Mouse (Mus musculus) embryonic facial prominence, embryonic 11.5 days (tissue): Measurements from ENCODE around the gene Ergic3. TPM values are rescaled to one million over a fixed set of nuclear protein-coding genes. Genes with fewer than 3 reads are reported as not detected.
A peak's percentile ranks its signal among the peaks of the same experiment; 100 is the strongest.

ENCODE experiments used
- ATAC-seq: fragments of 200-750 bp; cut with Nextera tagmentation; replicated peaks from 2 replicates; pipeline ENCODE4 v1.8.0; 2017; ENCODE audit warnings: low read depth; ENCODE audit not compliant: insufficient number of reproducible peaks, low FRiP score, low TSS enrichment
- DNase-seq: peaks from one replicate; pipeline ENCODE4 v3.0.0-alpha.2; 2015; ENCODE audit warnings: low spot score
- H3K27ac ChIP-seq: fragments of 300-500 bp; sonication (generic); replicated peaks from 2 replicates; pipeline ENCODE4 v1.5.1; 2014; ENCODE audit warnings: mild to moderate bottlenecking, low read depth, low read length, control low read depth
- H3K27me3 ChIP-seq: fragments of 300-500 bp; sonication (generic); 2 replicates; pipeline ENCODE4 v1.6.1; 2014; ENCODE audit warnings: mild to moderate bottlenecking, low read length, moderate library complexity, mixed read lengths; ENCODE audit not compliant: control insufficient read depth, insufficient read depth
- H3K36me3 ChIP-seq: fragments of 300-500 bp; sonication (generic); replicated peaks from 2 replicates; pipeline ENCODE4 v1.6.1; 2014; ENCODE audit warnings: low read depth, mild to moderate bottlenecking, low read length, moderate library complexity, mixed read lengths; ENCODE audit not compliant: control insufficient read depth, insufficient read depth
- H3K4me1 ChIP-seq: fragments of 300-500 bp; sonication (generic); 2 replicates; pipeline ENCODE4 v1.6.1; 2014; ENCODE audit warnings: low read length, mixed read lengths; ENCODE audit not compliant: control insufficient read depth, insufficient read depth
- H3K4me2 ChIP-seq: fragments of 300-500 bp; sonication (generic); 2 replicates; pipeline ENCODE4 v1.6.1; 2014; ENCODE audit warnings: low read depth, mild to moderate bottlenecking, control low read depth, low read length, moderate library complexity
- H3K4me3 ChIP-seq: fragments of 300-500 bp; sonication (generic); 2 replicates; pipeline ENCODE4 v1.5.1; 2014; ENCODE audit warnings: low read depth, low read length, control low read depth
- H3K9ac ChIP-seq: fragments of 300-500 bp; sonication (generic); replicated peaks from 2 replicates; pipeline ENCODE4 v1.6.1; 2014; ENCODE audit warnings: mild to moderate bottlenecking, control low read depth, low read length
- H3K9me3 ChIP-seq: fragments of 300-500 bp; sonication (generic); replicated peaks from 2 replicates; pipeline ENCODE4 v1.6.1; 2016; ENCODE audit warnings: mild to moderate bottlenecking, low read length, inconsistent platforms, mixed read lengths; ENCODE audit not compliant: control insufficient read depth
- WGBS: fragments of 180-500 bp; shearing (Covaris S2); extraction: QIAGEN DNeasy Blood & Tissue Kit; methylation state at CpG from one replicate; pipeline ENCODE4 v1.1.7; 2014; 5-methylcytosine and 5-hydroxymethylcytosine counted together
- polyA plus RNA-seq: library from polyadenylated mRNA; unstranded; fragments of >200 nt; fragmentation: Nextera tagmentation; extraction: Ambion mirVana; gene quantifications from 2 replicates; pipeline ENCODE4 v1.2.1, GENCODE M21; 2014

Gene Ergic3
- polyA plus RNA-seq, 1 experiment from 2014 or later = 175 TPM

DNA sequence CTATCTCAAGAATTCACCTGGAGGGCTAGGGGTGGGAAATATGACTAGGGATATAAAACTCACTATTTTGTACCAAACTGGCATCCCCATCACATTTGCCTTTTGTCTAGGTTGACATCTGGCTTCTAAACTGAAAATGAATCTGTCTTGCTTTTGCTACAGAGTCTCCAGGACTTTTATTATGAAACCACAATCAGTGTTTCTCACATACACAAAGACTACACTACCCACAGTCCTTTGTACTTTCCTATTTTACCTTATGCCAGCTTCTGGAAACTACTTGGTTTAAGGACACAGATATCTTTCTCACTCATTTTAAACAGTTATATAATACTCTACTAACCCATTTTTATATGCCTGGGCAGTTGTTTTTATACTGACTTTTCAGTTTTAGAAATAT lies 17.6 kb downstream of the Ergic3 start:
- no peak overlapping the region for H3K4me3 ChIP-seq
- H3K9me3 ChIP-seq = no peaks in the 10 kb centered on the region
- ATAC-seq (no peak), DNase-seq (no peak)
- H3K27ac ChIP-seq = no peak overlapping the region
- no peaks in the 10 kb centered on the region for H3K4me1 ChIP-seq
- no peaks in the 10 kb centered on the region for H3K36me3 ChIP-seq
- H3K9ac ChIP-seq = no peak overlapping the region
- H3K4me2 ChIP-seq = no peak overlapping the region
- no peaks in the 10 kb centered on the region for H3K27me3 ChIP-seq

DNA sequence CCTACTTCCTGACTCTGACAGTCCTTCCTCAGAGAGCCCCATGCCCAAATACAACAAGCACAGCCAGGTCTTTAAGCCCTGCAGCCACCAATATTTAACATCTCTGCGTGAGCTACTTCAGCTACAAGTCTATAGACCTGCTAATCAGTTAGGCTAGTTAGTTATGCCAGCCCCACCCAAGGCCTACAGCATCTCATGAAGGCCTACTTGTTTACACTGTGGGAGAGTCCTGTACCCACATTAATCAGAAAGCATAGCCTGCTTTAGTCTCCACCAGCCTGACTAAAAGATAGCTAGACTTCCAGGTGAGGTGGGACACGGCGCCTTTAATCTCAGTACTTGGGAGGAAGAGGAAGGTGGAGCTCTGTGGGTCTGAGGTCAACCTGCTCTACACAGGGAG lies 31.5 kb downstream of the Ergic3 start:
- ATAC-seq = no peak
- Histone ChIP-seq H3K36me3 (no peaks in the 10 kb centered on the region), H3K9me3 (no peaks in the 10 kb centered on the region), H3K27ac (no peak overlapping the region), H3K4me3 (no peak overlapping the region), H3K27me3 (no peaks in the 10 kb centered on the region), H3K4me2 (no peak overlapping the region), H3K4me1 (no peaks in the 10 kb centered on the region), H3K9ac (no peak overlapping the region)
- no peak for DNase-seq
- 85% methylated on average over 3 of the region's 3 CpGs for WGBS

DNA sequence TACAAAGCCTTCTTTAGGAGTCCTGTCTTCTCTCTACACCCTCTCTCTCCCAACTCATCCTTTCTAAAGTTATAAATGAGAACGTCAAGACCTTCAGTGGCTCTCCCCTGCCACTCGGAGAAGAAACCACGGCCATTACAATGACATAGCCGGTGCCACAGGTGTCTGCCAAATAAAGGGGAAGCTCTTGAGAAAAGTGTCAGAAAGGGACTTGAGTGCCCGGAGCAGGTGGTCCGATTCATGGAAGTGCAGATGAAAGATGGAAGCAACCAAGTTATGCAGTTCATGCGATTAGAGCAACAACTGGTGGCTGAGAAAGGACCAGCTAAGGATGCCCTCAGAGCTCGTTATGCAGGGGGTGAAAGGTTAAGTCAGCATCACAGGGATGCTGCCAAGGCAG lies 35.1 kb downstream of the Ergic3 start:
- WGBS = 82% methylated on average over 8 of the region's 8 CpGs
- H3K27ac ChIP-seq = no peak overlapping the region
- no peaks in the 10 kb centered on the region for H3K9me3 ChIP-seq
- H3K27me3 ChIP-seq = peaks cover 4% of the 10 kb centered on the region; the same call in 1 of the 2 replicates
- ATAC-seq = no peak
- no peak overlapping the region for H3K4me3 ChIP-seq
- H3K4me1 ChIP-seq = no peaks in the 10 kb centered on the region
- H3K9ac ChIP-seq = no peak overlapping the region
- H3K4me2 ChIP-seq = no peak overlapping the region
- no peaks in the 10 kb centered on the region for H3K36me3 ChIP-seq
- DNase-seq = no peak

DNA sequence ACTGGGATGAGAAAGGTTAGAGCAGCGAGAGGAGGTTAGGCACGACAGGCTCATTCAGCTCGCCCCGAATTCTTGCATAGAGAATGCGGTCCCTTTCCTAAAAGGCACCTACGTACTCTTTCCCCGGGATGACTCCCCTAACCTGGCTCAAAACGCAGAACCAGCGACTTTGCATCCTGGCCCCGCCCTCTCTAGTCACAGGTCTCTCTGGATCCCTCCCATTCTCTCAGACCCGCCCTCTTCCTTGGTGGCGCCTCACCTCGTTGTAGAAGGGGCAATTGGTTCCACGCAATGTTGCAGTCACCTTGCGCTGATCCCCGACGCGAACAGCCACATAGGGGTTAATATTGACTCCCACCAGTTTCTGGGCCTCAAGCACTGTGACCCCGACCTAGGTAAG lies 40.1 kb downstream of the Ergic3 start:
- peak; percentile 37 for DNase-seq
- Histone ChIP-seq H3K27me3 (peaks cover 4% of the 10 kb centered on the region; the same call in 1 of the 2 replicates), H3K9me3 (no peaks in the 10 kb centered on the region), H3K36me3 (no peaks in the 10 kb centered on the region), H3K9ac (no peak overlapping the region; the same call in 1 of the 2 replicates), H3K27ac (no peak overlapping the region), H3K4me3 (0 out of 2 replicates have a peak overlapping the region, but pooled peaks have one; percentile 5), H3K4me1 (no peaks in the 10 kb centered on the region), H3K4me2 (peak overlapping the region; percentile 19; the same call in 1 of the 2 replicates)
- WGBS = 7% methylated on average over 19 of the region's 19 CpGs
- no peak for ATAC-seq

- no peak within 1 kb of the TSS for H3K4me2 ChIP-seq
- DNase-seq = no peak
- 82% methylated on average over 9 of the region's 9 CpGs for WGBS
- H3K27me3 ChIP-seq = no peaks in the 10 kb centered on the region
- H3K9me3 ChIP-seq = no peaks in the 10 kb centered on the region
- H3K27ac ChIP-seq = no peak within 1 kb of the TSS
- no peak for ATAC-seq
- H3K9ac ChIP-seq = no peak within 1 kb of the TSS
- no peak within 1 kb of the TSS for H3K4me3 ChIP-seq
- H3K36me3 ChIP-seq = no peaks in the 10 kb centered on the region
- H3K4me1 ChIP-seq = no peaks in the 10 kb centered on the region
Measured at GRCm38 (mm10) chr2:156052816-156053215, 45.0 kb downstream of the Ergic3 start, which contains the start of gene Fer1l4. Gene Fer1l4, minus strand, starts transcription at chr2:156052947.

GRCm38 (mm10) chr2:156065099-156066041 lies 57.5 kb downstream of the Ergic3 start, which contains the start of gene Spag4:
Gene Spag4, plus strand, starts transcription at chr2:156065175.
- Histone ChIP-seq H3K9me3 (no peaks in the 10 kb centered on the region), H3K9ac (peak within 1 kb of the TSS; percentile 94), H3K4me1 (no peaks in the 10 kb centered on the region), H3K27ac (peak within 1 kb of the TSS; percentile 70; the same call in 1 of the 2 replicates), H3K27me3 (no peaks in the 10 kb centered on the region), H3K36me3 (peaks cover 4% of the 10 kb centered on the region; the same call in 1 of the 2 replicates), H3K4me3 (peak within 1 kb of the TSS; percentile 78), H3K4me2 (peak within 1 kb of the TSS; percentile 96)
- WGBS = under 1% methylated on average over 74 of the region's 81 CpGs
- peak; percentile 85 for DNase-seq
- peak; percentile 61 for ATAC-seq

DNA sequence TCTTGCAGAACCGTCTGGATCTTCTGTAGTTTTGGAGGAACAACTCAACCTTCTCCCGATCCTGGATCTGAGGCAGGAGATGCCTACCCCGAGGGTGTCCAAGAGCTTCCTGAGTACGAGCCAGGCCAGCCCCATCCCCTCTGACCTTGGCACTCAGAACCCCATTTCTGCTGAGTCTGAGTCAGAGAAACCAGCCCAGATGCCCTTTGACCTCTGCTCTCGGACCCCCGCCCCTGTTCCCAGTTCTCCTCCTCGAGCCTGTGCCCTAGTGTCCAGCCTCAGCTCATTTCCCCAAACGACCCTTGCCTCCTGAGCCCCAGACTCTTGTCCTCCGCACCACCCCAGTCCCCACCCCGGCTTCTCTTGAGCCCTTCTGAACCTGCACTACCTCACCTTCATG lies 58.3 kb downstream of the Ergic3 start:
- ATAC-seq (peak; percentile 12; the same call in 1 of the 2 replicates), DNase-seq (no peak)
- peak overlapping the region; percentile 94 for H3K9ac ChIP-seq
- no peaks in the 10 kb centered on the region for H3K9me3 ChIP-seq
- H3K36me3 ChIP-seq = peaks cover 4% of the 10 kb centered on the region
- peak overlapping the region; percentile 96 for H3K4me2 ChIP-seq
- no peaks in the 10 kb centered on the region for H3K4me1 ChIP-seq
- WGBS = 26% methylated on average over 10 of the region's 10 CpGs
- H3K4me3 ChIP-seq = peak overlapping the region; percentile 78
- no peaks in the 10 kb centered on the region for H3K27me3 ChIP-seq
- no peak overlapping the region for H3K27ac ChIP-seq
